Mouse (Mus musculus) ES-Bruce4 (cell line): ENCODE measurements around the gene Dpm3.

Source experiments
- CTCF ChIP-seq: IDR thresholded peaks from one replicate; pipeline ENCODE4 v1.8.1; 2011; ENCODE audit warnings: low read depth, low read length
- EP300 ChIP-seq: IDR thresholded peaks from 2 replicates; pipeline ENCODE4 v1.6.1; 2011; ENCODE audit warnings: low read depth, low read length; ENCODE audit not compliant: insufficient read depth
- POLR2A ChIP-seq: IDR thresholded peaks from one replicate; pipeline ENCODE4 v1.8.1; 2011; ENCODE audit warnings: low read length; ENCODE audit not compliant: insufficient read depth

- no peak for TF ChIP-seq CTCF
- TF ChIP-seq POLR2A = no peak
- TF ChIP-seq EP300 = no peak
These were observed 18.3 kb downstream of the Dpm3 start for GRCm38 (mm10) chr3:89277281-89278021.
